Mouse (Mus musculus) left cerebral cortex, adult 6 months (tissue): ENCODE measurements around the gene Atp4b. TPM values are rescaled to one million over a fixed set of nuclear protein-coding genes. Genes with fewer than 3 reads are reported as not detected.

ENCODE experiments used
- long read RNA-seq, 2 experiments: library from polyadenylated mRNA; unstranded; transcript quantifications; one replicate each; pipeline ENCODE4 v2.0.0; 2019 to 2020
- polyA plus RNA-seq: library from polyadenylated mRNA; unstranded; fragments of <200 nt; fragmentation: Nextera tagmentation; gene quantifications from 2 replicates; pipeline ENCODE4 v1.2.3, GENCODE M21; 2021

Gene Atp4b
- polyA plus RNA-seq: not detected in 2 replicates
- long read RNA-seq, experiment 1: 0 reads
- long read RNA-seq, experiment 2: 0 reads

DNA sequence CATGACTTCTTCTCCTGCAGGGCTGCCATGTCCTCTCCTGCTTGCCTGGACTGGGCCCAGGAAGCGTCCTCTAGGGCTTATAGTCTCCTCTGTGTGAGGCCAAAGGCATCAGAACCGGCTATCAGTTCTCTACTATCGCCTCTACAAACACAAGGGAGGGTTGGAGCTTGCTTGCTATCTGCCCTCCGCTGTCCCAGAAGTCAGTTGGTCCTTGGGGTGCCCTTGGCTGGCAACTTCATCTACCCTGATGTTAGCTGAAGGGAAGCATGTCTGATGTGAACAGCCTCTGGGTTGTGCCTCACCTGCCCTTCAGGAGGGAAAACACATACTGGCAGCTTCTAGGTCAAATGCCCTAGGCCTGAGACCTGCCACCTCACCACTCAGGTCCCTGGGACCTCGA, at the start of gene Atp4b:
TSS of gene Atp4b (minus strand) at position 101 of the 400 bp plus-strand sequence.

DNA sequence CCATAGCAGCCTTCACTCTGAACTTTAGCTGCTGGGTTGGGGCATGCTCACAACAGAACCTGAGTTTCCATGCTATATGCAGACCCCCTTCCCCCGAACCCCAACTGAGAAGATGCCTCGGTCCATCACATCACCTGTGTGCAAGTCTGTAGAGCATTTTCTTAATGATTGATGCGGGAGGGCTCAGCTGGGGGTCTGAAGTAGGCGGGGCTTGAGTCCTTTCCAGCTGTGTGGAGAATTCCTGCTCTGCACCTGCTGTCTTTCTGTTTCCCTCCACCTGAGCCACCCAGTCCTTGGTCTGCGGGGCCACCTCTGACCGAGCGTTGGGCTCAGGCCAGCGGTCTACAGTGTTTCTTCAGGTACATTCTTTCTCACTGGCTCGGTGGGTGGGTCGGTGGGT, 38.3 kb upstream of the Atp4b start, which contains the start of gene Tmem255b:
TSS of gene Tmem255b (plus strand) at position 301 of the 400 bp plus-strand sequence.

DNA sequence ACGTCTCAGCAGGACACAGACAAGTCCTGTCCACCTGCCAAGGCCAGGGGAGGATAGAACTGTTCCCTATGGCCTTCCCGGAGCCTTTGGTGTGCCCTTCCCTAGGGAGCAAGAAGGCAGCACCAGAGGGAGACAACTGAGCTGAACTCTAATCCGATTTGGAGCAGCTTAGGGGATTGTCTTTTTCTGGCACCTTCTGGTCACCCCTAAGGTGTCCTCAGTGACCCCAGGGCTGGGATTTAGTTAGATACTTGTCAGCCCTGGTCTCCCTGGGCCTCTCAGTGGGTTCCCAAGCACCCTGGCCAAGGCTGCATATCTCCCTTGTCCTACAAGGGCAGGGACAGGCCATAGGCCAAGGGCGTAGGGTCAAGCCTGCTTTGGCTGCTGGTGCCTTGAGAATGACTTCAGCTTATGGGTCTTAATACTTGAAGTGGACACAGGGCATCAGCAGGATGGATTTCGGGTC, 8.1 kb upstream of the Atp4b start, which contains the start of gene Grk1:
TSS of gene Grk1 (plus strand) at position 416 of the 466 bp plus-strand sequence.

DNA sequence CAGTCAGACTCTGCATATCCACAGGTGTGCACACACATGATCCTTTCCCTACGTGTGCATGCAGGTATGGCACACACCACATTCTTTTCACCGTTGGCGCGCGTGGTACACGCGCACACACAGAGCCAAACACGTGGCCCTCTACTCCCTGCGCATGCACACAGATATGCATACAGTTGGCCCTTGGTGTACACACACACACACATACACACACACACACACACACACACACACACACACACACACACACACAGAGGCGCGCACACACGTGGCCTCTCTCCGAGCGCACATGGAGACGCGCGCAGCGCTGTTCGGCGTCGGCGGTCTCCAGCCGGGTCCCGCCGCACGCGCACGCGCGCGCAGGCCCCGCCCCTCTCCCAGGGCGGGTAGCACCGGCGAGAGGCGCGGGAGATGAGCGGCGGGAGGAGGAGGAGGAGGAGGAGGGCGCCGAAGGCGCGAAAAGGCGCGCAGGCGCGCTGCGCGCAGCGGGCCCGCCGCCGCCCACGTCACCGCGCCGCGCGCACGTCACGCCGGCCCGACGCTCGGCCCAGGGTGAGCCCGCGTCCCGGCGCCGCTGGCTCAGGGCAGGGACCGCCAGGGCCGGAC, 58.3 kb downstream of the Atp4b start, which contains the start of gene Tfdp1:
TSS of gene Tfdp1 (plus strand) at position 497 of the 606 bp plus-strand sequence.

Other genes starting within 250 kb of the Atp4b start
- gene Lamp1, start 237.7 kb downstream of the Atp4b start, polyA plus RNA-seq: 67.3 and 368 TPM in 2 replicates
- gene Grtp1, start 196.2 kb downstream of the Atp4b start, polyA plus RNA-seq: 3.8 and 3.9 TPM in 2 replicates
- 0.39 and 0.49 TPM in 2 replicates for gene Adprhl1, start 142.7 kb downstream of the Atp4b start, polyA plus RNA-seq
- gene Dcun1d2, start 108.7 kb downstream of the Atp4b start, polyA plus RNA-seq: 24.7 and 25.8 TPM in 2 replicates
- 21.1 and 36.1 TPM in 2 replicates for gene Tmco3, start 108.6 kb downstream of the Atp4b start, polyA plus RNA-seq
- gene Tfdp1, start 58.1 kb downstream of the Atp4b start, polyA plus RNA-seq: 29.3 and 38.2 TPM in 2 replicates
- not detected in 2 replicates for gene Grk1, start 8.3 kb upstream of the Atp4b start, polyA plus RNA-seq
- 4.7 and 4.9 TPM in 2 replicates for gene Tmem255b, start 38.4 kb upstream of the Atp4b start, polyA plus RNA-seq
- gene Gas6, start 97.7 kb upstream of the Atp4b start, polyA plus RNA-seq: 40.6 and 41.2 TPM in 2 replicates
- gene 1700029H14Rik, start 165.6 kb upstream of the Atp4b start, polyA plus RNA-seq: not detected in 2 replicates